Mouse (Mus musculus): ENCODE results near the gene Prkar1b.

Prkar1b gene

GRCm38 (mm10) chr5:139110140-139110855 is 39.5 kb downstream of the Prkar1b start:
- DNase-seq (ENCODE audit: extremely low read depth, low read depth): no peak

GRCm38 (mm10) chr5:139107815-139108214 is 42.0 kb downstream of the Prkar1b start:
- no peak for DNase-seq (ENCODE audit: extremely low read depth, low read depth)

- DNase-seq (ENCODE audit: extremely low read depth, low read depth): no peak
These were observed 48.0 kb downstream of the Prkar1b start for GRCm38 (mm10) chr5:139101783-139102182.

- peak; percentile 15 for DNase-seq (ENCODE audit: extremely low read depth, low read depth)
These were observed 50.5 kb downstream of the Prkar1b start for GRCm38 (mm10) chr5:139098991-139099972.

- no peak for DNase-seq (ENCODE audit: extremely low read depth, low read depth)
These were observed 54.3 kb downstream of the Prkar1b start for GRCm38 (mm10) chr5:139095297-139096110.

GRCm38 (mm10) chr5:139093534-139093933 is 56.3 kb downstream of the Prkar1b start:
- no peak for DNase-seq (ENCODE audit: extremely low read depth, low read depth)

GRCm38 (mm10) chr5:139091713-139092112 is 58.1 kb downstream of the Prkar1b start:
- no peak for DNase-seq (ENCODE audit: extremely low read depth, low read depth)

GRCm38 (mm10) chr5:139090162-139090561 is 59.6 kb downstream of the Prkar1b start:
- no peak for DNase-seq (ENCODE audit: extremely low read depth, low read depth)

- no peak for DNase-seq (ENCODE audit: extremely low read depth, low read depth)
These were observed 61.6 kb downstream of the Prkar1b start for GRCm38 (mm10) chr5:139088173-139088572.

- no peak for DNase-seq (ENCODE audit: extremely low read depth, low read depth)
These were observed 64.8 kb downstream of the Prkar1b start for GRCm38 (mm10) chr5:139084831-139085519.

GRCm38 (mm10) chr5:139084302-139084701 is 65.5 kb downstream of the Prkar1b start:
- no peak for DNase-seq (ENCODE audit: extremely low read depth, low read depth)

GRCm38 (mm10) chr5:139083841-139084240 is 66.0 kb downstream of the Prkar1b start:
- no peak for DNase-seq (ENCODE audit: extremely low read depth, low read depth)

- DNase-seq (ENCODE audit: extremely low read depth, low read depth): no peak
These were observed 68.4 kb downstream of the Prkar1b start for GRCm38 (mm10) chr5:139081370-139081769.

GRCm38 (mm10) chr5:139078156-139078462 is 71.7 kb downstream of the Prkar1b start:
- no peak for DNase-seq (ENCODE audit: extremely low read depth, low read depth)

- no peak for DNase-seq (ENCODE audit: extremely low read depth, low read depth)
These were observed 72.3 kb downstream of the Prkar1b start for GRCm38 (mm10) chr5:139077311-139078155.

GRCm38 (mm10) chr5:139076450-139076849 is 73.4 kb downstream of the Prkar1b start:
- no peak for DNase-seq (ENCODE audit: extremely low read depth, low read depth)

- no peak for DNase-seq (ENCODE audit: extremely low read depth, low read depth)
These were observed 74.0 kb downstream of the Prkar1b start for GRCm38 (mm10) chr5:139075791-139076190.

- DNase-seq (ENCODE audit: extremely low read depth, low read depth): peak; percentile 33
These were observed 74.7 kb downstream of the Prkar1b start for GRCm38 (mm10) chr5:139075125-139075524.

- no peak for DNase-seq (ENCODE audit: extremely low read depth, low read depth)
These were observed 75.8 kb downstream of the Prkar1b start for GRCm38 (mm10) chr5:139073977-139074376.

GRCm38 (mm10) chr5:139072866-139073265 is 76.9 kb downstream of the Prkar1b start:
- DNase-seq (ENCODE audit: extremely low read depth, low read depth): no peak
